Mouse (Mus musculus) embryonic facial prominence, embryonic 14.5 days (tissue): ENCODE results near the gene Emb. TPM values are rescaled to one million over a fixed set of nuclear protein-coding genes. Genes with fewer than 3 reads are reported as not detected.
A peak's percentile ranks its signal among the peaks of the same experiment; 100 is the strongest.

Experiments used
- ATAC-seq: fragments of 200-750 bp; cut with Nextera tagmentation; 2 replicates; pipeline ENCODE4 v1.8.0; 2017; ENCODE audit warnings: low read depth, moderate number of reproducible peaks, moderate TSS enrichment
- DNase-seq: peaks from one replicate; pipeline ENCODE4 v3.0.0-alpha.2; 2015; ENCODE audit warnings: low spot score
- H3K27ac ChIP-seq: fragments of 300-500 bp; sonication (generic); replicated peaks from 2 replicates; pipeline ENCODE4 v1.5.1; 2014; ENCODE audit warnings: low read depth, mild to moderate bottlenecking, low read length, moderate library complexity
- H3K27me3 ChIP-seq: fragments of 300-500 bp; sonication (generic); replicated peaks from 2 replicates; pipeline ENCODE4 v1.6.1; 2014; ENCODE audit warnings: low read length; ENCODE audit not compliant: control insufficient read depth, insufficient read depth
- H3K36me3 ChIP-seq: fragments of 300-500 bp; sonication (generic); 2 replicates; pipeline ENCODE4 v1.6.1; 2014; ENCODE audit warnings: low read length, mixed read lengths; ENCODE audit not compliant: control insufficient read depth, insufficient read depth
- H3K4me1 ChIP-seq: fragments of 300-500 bp; sonication (generic); 2 replicates; pipeline ENCODE4 v1.6.1; 2014; ENCODE audit warnings: antibody characterized with exemption, low read length; ENCODE audit not compliant: control insufficient read depth, insufficient read depth
- H3K4me2 ChIP-seq: fragments of 300-500 bp; sonication (generic); 2 replicates; pipeline ENCODE4 v1.6.1; 2014; ENCODE audit warnings: low read depth, mild to moderate bottlenecking, low read length, moderate library complexity, mixed read lengths
- H3K4me3 ChIP-seq: fragments of 300-500 bp; sonication (generic); 2 replicates; pipeline ENCODE4 v1.5.1; 2014; ENCODE audit warnings: low read depth, mild to moderate bottlenecking, low read length
- H3K9ac ChIP-seq: fragments of 300-500 bp; sonication (generic); 2 replicates; pipeline ENCODE4 v1.6.1; 2014; ENCODE audit warnings: low read depth, mild to moderate bottlenecking, low read length, moderate library complexity, mixed read lengths
- H3K9me3 ChIP-seq: fragments of 300-500 bp; sonication (generic); 2 replicates; pipeline ENCODE4 v1.6.1; 2016; ENCODE audit warnings: low read length; ENCODE audit not compliant: control insufficient read depth
- WGBS: fragments of 180-500 bp; shearing (Covaris S2); extraction: QIAGEN DNeasy Blood & Tissue Kit; methylation state at CpG from one replicate; pipeline ENCODE4 v1.1.7; 2014; 5-methylcytosine and 5-hydroxymethylcytosine counted together
- polyA plus RNA-seq: library from polyadenylated mRNA; unstranded; fragments of >200 nt; fragmentation: Nextera tagmentation; extraction: Ambion mirVana; gene quantifications from 2 replicates; pipeline ENCODE4 v1.2.1, GENCODE M21; 2014

Emb gene
- polyA plus RNA-seq, 1 experiment from 2014 or later = 31.7 TPM

GRCm38 (mm10) chr13:117195569-117196495, 12.5 kb upstream of the Emb start:
- Histone ChIP-seq H3K9me3 (no peaks in the 10 kb centered on the region), H3K27me3 (no peaks in the 10 kb centered on the region), H3K4me2 (no peak overlapping the region), H3K27ac (no peak overlapping the region), H3K4me3 (no peak overlapping the region), H3K4me1 (no peaks in the 10 kb centered on the region), H3K36me3 (no peaks in the 10 kb centered on the region), H3K9ac (no peak overlapping the region)
- WGBS = 83% methylated on average over 13 of the region's 13 CpGs
- no peak for DNase-seq
- ATAC-seq = no peak

GRCm38 (mm10) chr13:117197666-117198065, 10.7 kb upstream of the Emb start:
- no peaks in the 10 kb centered on the region for H3K9me3 ChIP-seq
- 92% methylated on average over 2 of the region's 2 CpGs for WGBS
- DNase-seq (no peak), ATAC-seq (no peak)
- H3K9ac ChIP-seq = no peak overlapping the region
- H3K27me3 ChIP-seq = no peaks in the 10 kb centered on the region
- no peaks in the 10 kb centered on the region for H3K36me3 ChIP-seq
- no peak overlapping the region for H3K4me3 ChIP-seq
- H3K4me2 ChIP-seq = no peak overlapping the region
- no peak overlapping the region for H3K27ac ChIP-seq
- no peaks in the 10 kb centered on the region for H3K4me1 ChIP-seq

- no peaks in the 10 kb centered on the region for H3K9me3 ChIP-seq
- H3K4me2 ChIP-seq = no peak overlapping the region
- H3K4me3 ChIP-seq = no peak overlapping the region
- no peak overlapping the region for H3K9ac ChIP-seq
- H3K36me3 ChIP-seq = no peaks in the 10 kb centered on the region
- no peak overlapping the region for H3K27ac ChIP-seq
- H3K27me3 ChIP-seq = no peaks in the 10 kb centered on the region
- 87% methylated on average over 7 of the region's 7 CpGs for WGBS
- ATAC-seq (no peak), DNase-seq (peak; percentile 50)
- H3K4me1 ChIP-seq = no peaks in the 10 kb centered on the region
These were observed 9.8 kb upstream of the Emb start for GRCm38 (mm10) chr13:117198402-117199083.

GRCm38 (mm10) chr13:117202755-117203471, 5.4 kb upstream of the Emb start:
- Histone ChIP-seq H3K27ac (no peak overlapping the region), H3K9me3 (no peaks in the 10 kb centered on the region), H3K4me3 (no peak overlapping the region), H3K4me2 (0 out of 2 replicates have a peak overlapping the region, but pooled peaks have one; percentile 24), H3K9ac (no peak overlapping the region), H3K36me3 (no peaks in the 10 kb centered on the region), H3K4me1 (no peaks in the 10 kb centered on the region), H3K27me3 (no peaks in the 10 kb centered on the region)
- 46% methylated on average over 22 of the region's 22 CpGs for WGBS
- ATAC-seq (peak; percentile 47; the same call in 1 of the 2 replicates), DNase-seq (no peak)

GRCm38 (mm10) chr13:117204685-117205084, 3.7 kb upstream of the Emb start:
- H3K9me3 ChIP-seq = no peaks in the 10 kb centered on the region
- DNase-seq = no peak
- H3K4me2 ChIP-seq = no peak overlapping the region
- H3K27ac ChIP-seq = no peak overlapping the region
- no peaks in the 10 kb centered on the region for H3K27me3 ChIP-seq
- 93% methylated on average over 7 of the region's 7 CpGs for WGBS
- H3K4me3 ChIP-seq = no peak overlapping the region
- H3K36me3 ChIP-seq = no peaks in the 10 kb centered on the region
- H3K4me1 ChIP-seq = no peaks in the 10 kb centered on the region; the same call in 1 of the 2 replicates
- H3K9ac ChIP-seq = no peak overlapping the region
- ATAC-seq = no peak

- no peaks in the 10 kb centered on the region for H3K27me3 ChIP-seq
- H3K4me1 ChIP-seq = no peaks in the 10 kb centered on the region; the same call in 1 of the 2 replicates
- no peak for ATAC-seq
- no peaks in the 10 kb centered on the region for H3K9me3 ChIP-seq
- H3K36me3 ChIP-seq = no peaks in the 10 kb centered on the region
- H3K4me2 ChIP-seq = no peak overlapping the region
- no peak for DNase-seq
- WGBS = 90% methylated on average over 8 of the region's 8 CpGs
- no peak overlapping the region for H3K9ac ChIP-seq
- no peak overlapping the region for H3K4me3 ChIP-seq
- no peak overlapping the region for H3K27ac ChIP-seq
These were observed 2.3 kb upstream of the Emb start for GRCm38 (mm10) chr13:117206066-117206465.

- peak; percentile 61 for DNase-seq
- no peaks in the 10 kb centered on the region for H3K36me3 ChIP-seq
- no peaks in the 10 kb centered on the region for H3K9me3 ChIP-seq
- H3K4me1 ChIP-seq = no peaks in the 10 kb centered on the region; the same call in 1 of the 2 replicates
- no peak overlapping the region for H3K27ac ChIP-seq
- no peak overlapping the region for H3K9ac ChIP-seq
- WGBS = 26% methylated on average over 11 of the region's 11 CpGs
- no peaks in the 10 kb centered on the region for H3K27me3 ChIP-seq
- no peak overlapping the region for H3K4me2 ChIP-seq
- ATAC-seq = no peak
- H3K4me3 ChIP-seq = no peak overlapping the region
These were observed 3.1 kb downstream of the Emb start for GRCm38 (mm10) chr13:117211386-117211875.

GRCm38 (mm10) chr13:117215481-117215880, 7.1 kb downstream of the Emb start:
- Histone ChIP-seq H3K9ac (no peak overlapping the region), H3K4me2 (no peak overlapping the region), H3K36me3 (no peaks in the 10 kb centered on the region), H3K27ac (no peak overlapping the region), H3K9me3 (no peaks in the 10 kb centered on the region), H3K4me3 (no peak overlapping the region), H3K4me1 (no peaks in the 10 kb centered on the region), H3K27me3 (peaks cover 6% of the 10 kb centered on the region)
- DNase-seq (peak; percentile 47), ATAC-seq (no peak)
- WGBS = 11% methylated on average over 10 of the region's 10 CpGs
